Mouse (Mus musculus): Measurements from ENCODE around the gene Bcas3. TPM values are rescaled to one million over a fixed set of nuclear protein-coding genes. Genes with fewer than 3 reads are reported as not detected.

Bcas3 gene
- total RNA-seq, 1 experiment from 2014 or later, result 19.2 TPM

- 0 out of 2 replicates have a peak, but pooled peaks have one; percentile 53 for ATAC-seq (replicated peaks; ENCODE audit: insufficient number of reproducible peaks, low FRiP score, low TSS enrichment, poor library complexity, severe bottlenecking)
Observed at GRCm38 (mm10) chr11:85518025-85518756, 165.2 kb downstream of the Bcas3 start.

- ATAC-seq (replicated peaks; ENCODE audit: insufficient number of reproducible peaks, low FRiP score, low TSS enrichment, poor library complexity, severe bottlenecking), result no peak
Observed at GRCm38 (mm10) chr11:85520236-85520635, 167.3 kb downstream of the Bcas3 start.

- ATAC-seq (replicated peaks; ENCODE audit: insufficient number of reproducible peaks, low FRiP score, low TSS enrichment, poor library complexity, severe bottlenecking), result no peak
Observed at GRCm38 (mm10) chr11:85520996-85521395, 168.0 kb downstream of the Bcas3 start.

- no peak for ATAC-seq (replicated peaks; ENCODE audit: insufficient number of reproducible peaks, low FRiP score, low TSS enrichment, poor library complexity, severe bottlenecking)
Observed at GRCm38 (mm10) chr11:85523646-85524045, 170.7 kb downstream of the Bcas3 start.

GRCm38 (mm10) chr11:85524186-85524585 is 171.2 kb downstream of the Bcas3 start:
- ATAC-seq (replicated peaks; ENCODE audit: insufficient number of reproducible peaks, low FRiP score, low TSS enrichment, poor library complexity, severe bottlenecking), result no peak

- ATAC-seq (replicated peaks; ENCODE audit: insufficient number of reproducible peaks, low FRiP score, low TSS enrichment, poor library complexity, severe bottlenecking), result no peak
Observed at GRCm38 (mm10) chr11:85524841-85525500, 172.0 kb downstream of the Bcas3 start.

GRCm38 (mm10) chr11:85525501-85525885 is 172.5 kb downstream of the Bcas3 start:
- no peak for ATAC-seq (replicated peaks; ENCODE audit: insufficient number of reproducible peaks, low FRiP score, low TSS enrichment, poor library complexity, severe bottlenecking)

- ATAC-seq (replicated peaks; ENCODE audit: insufficient number of reproducible peaks, low FRiP score, low TSS enrichment, poor library complexity, severe bottlenecking), result no peak
Observed at GRCm38 (mm10) chr11:85525979-85526775, 173.2 kb downstream of the Bcas3 start.

GRCm38 (mm10) chr11:85527261-85527660 is 174.3 kb downstream of the Bcas3 start:
- ATAC-seq (replicated peaks; ENCODE audit: insufficient number of reproducible peaks, low FRiP score, low TSS enrichment, poor library complexity, severe bottlenecking), result no peak

GRCm38 (mm10) chr11:85529531-85530285 is 176.7 kb downstream of the Bcas3 start:
- ATAC-seq (replicated peaks; ENCODE audit: insufficient number of reproducible peaks, low FRiP score, low TSS enrichment, poor library complexity, severe bottlenecking), result no peak

- no peak for ATAC-seq (replicated peaks; ENCODE audit: insufficient number of reproducible peaks, low FRiP score, low TSS enrichment, poor library complexity, severe bottlenecking)
Observed at GRCm38 (mm10) chr11:85540989-85541388, 188.0 kb downstream of the Bcas3 start.

GRCm38 (mm10) chr11:85543311-85543710 is 190.3 kb downstream of the Bcas3 start:
- no peak for ATAC-seq (replicated peaks; ENCODE audit: insufficient number of reproducible peaks, low FRiP score, low TSS enrichment, poor library complexity, severe bottlenecking)

- no peak for ATAC-seq (replicated peaks; ENCODE audit: insufficient number of reproducible peaks, low FRiP score, low TSS enrichment, poor library complexity, severe bottlenecking)
Observed at GRCm38 (mm10) chr11:85545602-85546001, 192.6 kb downstream of the Bcas3 start.

GRCm38 (mm10) chr11:85547966-85548365 is 195.0 kb downstream of the Bcas3 start:
- ATAC-seq (replicated peaks; ENCODE audit: insufficient number of reproducible peaks, low FRiP score, low TSS enrichment, poor library complexity, severe bottlenecking), result no peak

GRCm38 (mm10) chr11:85549651-85550050 is 196.7 kb downstream of the Bcas3 start:
- ATAC-seq (replicated peaks; ENCODE audit: insufficient number of reproducible peaks, low FRiP score, low TSS enrichment, poor library complexity, severe bottlenecking), result no peak

GRCm38 (mm10) chr11:85555066-85555465 is 202.1 kb downstream of the Bcas3 start:
- ATAC-seq (replicated peaks; ENCODE audit: insufficient number of reproducible peaks, low FRiP score, low TSS enrichment, poor library complexity, severe bottlenecking), result no peak

- no peak for ATAC-seq (replicated peaks; ENCODE audit: insufficient number of reproducible peaks, low FRiP score, low TSS enrichment, poor library complexity, severe bottlenecking)
Observed at GRCm38 (mm10) chr11:85555721-85556120, 202.8 kb downstream of the Bcas3 start.

GRCm38 (mm10) chr11:85565068-85565467 is 212.1 kb downstream of the Bcas3 start:
- no peak for ATAC-seq (replicated peaks; ENCODE audit: insufficient number of reproducible peaks, low FRiP score, low TSS enrichment, poor library complexity, severe bottlenecking)

- ATAC-seq (replicated peaks; ENCODE audit: insufficient number of reproducible peaks, low FRiP score, low TSS enrichment, poor library complexity, severe bottlenecking), result no peak
Observed at GRCm38 (mm10) chr11:85571040-85571439, 218.1 kb downstream of the Bcas3 start.

Measured in monocyte, adult 5-6 weeks (primary cell).